Mouse (Mus musculus): ENCODE results near the gene Fyn.

Fyn gene

GRCm38 (mm10) chr10:39470321-39470720 lies 101.7 kb downstream of the Fyn start:
- in situ Hi-C loops (cut with MboI, MseI), result no loop called here

- in situ Hi-C loops (cut with MboI, MseI), result no loop called here
Measured at GRCm38 (mm10) chr10:39471040-39471713, 102.5 kb downstream of the Fyn start.

- in situ Hi-C loops (cut with MboI, MseI), result no loop called here
Measured at GRCm38 (mm10) chr10:39471714-39472531, 103.3 kb downstream of the Fyn start.

- in situ Hi-C loops (cut with MboI, MseI), result no loop called here
Measured at GRCm38 (mm10) chr10:39472923-39473322, 104.3 kb downstream of the Fyn start.

- in situ Hi-C loops (cut with MboI, MseI), result no loop called here
Measured at GRCm38 (mm10) chr10:39479361-39479760, 110.7 kb downstream of the Fyn start.

GRCm38 (mm10) chr10:39484382-39484826 lies 115.7 kb downstream of the Fyn start:
- in situ Hi-C loops (cut with MboI, MseI), result no loop called here

GRCm38 (mm10) chr10:39484892-39485291 lies 116.2 kb downstream of the Fyn start:
- in situ Hi-C loops (cut with MboI, MseI), result no loop called here

- in situ Hi-C loops (cut with MboI, MseI), result no loop called here
Measured at GRCm38 (mm10) chr10:39485939-39486338, 117.3 kb downstream of the Fyn start.

- in situ Hi-C loops (cut with MboI, MseI), result no loop called here
Measured at GRCm38 (mm10) chr10:39486501-39487450, 118.1 kb downstream of the Fyn start.

GRCm38 (mm10) chr10:39487740-39488415 lies 119.2 kb downstream of the Fyn start:
- in situ Hi-C loops (cut with MboI, MseI), result no loop called here

GRCm38 (mm10) chr10:39488542-39488941 lies 119.9 kb downstream of the Fyn start:
- in situ Hi-C loops (cut with MboI, MseI), result no loop called here

GRCm38 (mm10) chr10:39488956-39489355 lies 120.3 kb downstream of the Fyn start:
- in situ Hi-C loops (cut with MboI, MseI), result no loop called here

- in situ Hi-C loops (cut with MboI, MseI), result no loop called here
Measured at GRCm38 (mm10) chr10:39490349-39491121, 121.9 kb downstream of the Fyn start.

GRCm38 (mm10) chr10:39492146-39492545 lies 123.5 kb downstream of the Fyn start:
- in situ Hi-C loops (cut with MboI, MseI), result no loop called here

GRCm38 (mm10) chr10:39493007-39493406 lies 124.4 kb downstream of the Fyn start:
- in situ Hi-C loops (cut with MboI, MseI), result no loop called here

GRCm38 (mm10) chr10:39498641-39499040 lies 130.0 kb downstream of the Fyn start:
- in situ Hi-C loops (cut with MboI, MseI), result no loop called here

GRCm38 (mm10) chr10:39501571-39501970 lies 132.9 kb downstream of the Fyn start:
- in situ Hi-C loops (cut with MboI, MseI), result no loop called here

- in situ Hi-C loops (cut with MboI, MseI), result no loop called here
Measured at GRCm38 (mm10) chr10:39501977-39502706, 133.5 kb downstream of the Fyn start.

- in situ Hi-C loops (cut with MboI, MseI), result no loop called here
Measured at GRCm38 (mm10) chr10:39503331-39503730, 134.7 kb downstream of the Fyn start.

GRCm38 (mm10) chr10:39505007-39505406 lies 136.4 kb downstream of the Fyn start:
- in situ Hi-C loops (cut with MboI, MseI), result no loop called here

All from T-helper 2 cell (primary cell).